Mouse (Mus musculus): ENCODE measurements at regions not wholly inside any gene's neighbourhood (a gene's known extent, or its start where the extent isn't known, plus 50 kb on each side); places are given as distances from the start of the nearest gene placed in this dataset.
A peak's percentile ranks its signal among the peaks of the same experiment; 100 is the strongest.

DNA sequence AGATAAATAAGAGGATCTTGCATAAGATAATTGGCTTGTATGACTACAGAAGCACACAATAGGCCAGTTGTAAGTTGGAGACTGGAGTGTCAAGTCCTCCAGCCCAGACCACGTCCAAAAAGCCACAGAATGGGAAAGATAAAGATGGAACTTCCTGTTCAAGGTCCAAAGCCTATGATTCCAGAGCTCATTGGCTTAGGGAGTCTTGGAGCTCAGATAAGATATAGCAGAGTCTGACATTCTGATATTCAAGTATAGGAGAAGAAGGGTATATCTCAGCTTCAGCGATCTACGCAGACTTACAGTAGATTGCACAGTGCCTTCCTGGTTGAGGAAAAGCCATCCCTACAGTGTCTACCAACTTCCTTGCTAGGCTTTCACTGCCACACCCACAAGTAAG lies 77.7 kb upstream of the Ralgapa2 start:
- ChIA-PET CTCF (no interaction called here), POLR2A (no interaction called here)
- DNase-seq (ENCODE audit: low read depth, low spot score) = no peak
- ATAC-seq = no peak
- TF ChIP-seq CTCF (IDR thresholded peaks at IDR 0.05) = no peak
- H3K27me3 ChIP-seq = peaks cover 6% of the 10 kb centered on the region
- in situ Hi-C loops (cut with MboI; ENCODE audit: low pct_unique_long_range_greater_than_20kb) = no loop called here

GRCm38 (mm10) chr2:146593291-146593690 lies 81.1 kb upstream of the Ralgapa2 start:
- in situ Hi-C loops (cut with MboI; ENCODE audit: low pct_unique_long_range_greater_than_20kb) = no loop called here
- no peak for DNase-seq (ENCODE audit: low read depth, low spot score)
- no peak for TF ChIP-seq CTCF (IDR thresholded peaks at IDR 0.05)
- ChIA-PET POLR2A (no interaction called here), CTCF (no interaction called here)
- ATAC-seq = no peak
- H3K27me3 ChIP-seq = no peaks in the 10 kb centered on the region

GRCm38 (mm10) chr2:146594212-146594611 lies 82.1 kb upstream of the Ralgapa2 start:
- ATAC-seq (no peak), DNase-seq (ENCODE audit: low read depth, low spot score) (no peak)
- ChIA-PET CTCF (no interaction called here), POLR2A (no interaction called here)
- in situ Hi-C loops (cut with MboI; ENCODE audit: low pct_unique_long_range_greater_than_20kb) = no loop called here
- no peaks in the 10 kb centered on the region for H3K27me3 ChIP-seq
- no peak for TF ChIP-seq CTCF (IDR thresholded peaks at IDR 0.05)

DNA sequence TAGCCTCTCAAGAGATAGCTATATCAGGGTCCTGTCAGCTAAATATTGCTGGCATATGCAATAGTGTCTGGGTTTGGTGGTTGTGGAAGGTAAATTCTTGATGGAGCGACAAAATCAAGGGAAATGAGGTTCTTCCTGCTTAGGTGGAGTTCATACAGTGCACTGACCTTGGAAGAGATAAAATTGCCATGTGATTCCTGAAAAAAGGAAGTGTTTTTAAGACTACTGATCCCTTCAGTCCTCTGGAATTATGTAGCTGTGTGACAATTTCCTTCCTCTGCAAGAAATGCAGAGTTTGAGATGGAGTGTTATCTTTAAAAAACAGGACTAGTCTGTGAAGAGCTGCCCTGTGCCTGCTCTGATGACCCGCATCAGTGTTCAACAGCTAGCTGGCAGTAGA lies 83.5 kb upstream of the Ralgapa2 start:
- CTCF ChIA-PET = no interaction called here
- H3K27me3 ChIP-seq = no peaks in the 10 kb centered on the region
- in situ Hi-C loops (cut with MboI; ENCODE audit: low pct_unique_long_range_greater_than_20kb) = no loop called here
- POLR2A ChIA-PET = no interaction called here
- no peak for TF ChIP-seq CTCF (IDR thresholded peaks at IDR 0.05)
- ATAC-seq (no peak), DNase-seq (ENCODE audit: low read depth, low spot score) (no peak)

GRCm38 (mm10) chr2:146606170-146606569 lies 94.0 kb upstream of the Ralgapa2 start:
- no peak for DNase-seq (ENCODE audit: low read depth, low spot score)
- TF ChIP-seq CTCF (IDR thresholded peaks at IDR 0.05) = no peak
- POLR2A ChIA-PET = no interaction called here
- CTCF ChIA-PET = interaction anchor here (0.8 kb wide), 1 partner anchor 23 kb away, joined by 3 read pairs; no protein-coding TSS in a partner anchor
- ATAC-seq = no peak
- in situ Hi-C loops (cut with MboI; ENCODE audit: low pct_unique_long_range_greater_than_20kb) = no loop called here
- H3K27me3 ChIP-seq = no peaks in the 10 kb centered on the region

DNA sequence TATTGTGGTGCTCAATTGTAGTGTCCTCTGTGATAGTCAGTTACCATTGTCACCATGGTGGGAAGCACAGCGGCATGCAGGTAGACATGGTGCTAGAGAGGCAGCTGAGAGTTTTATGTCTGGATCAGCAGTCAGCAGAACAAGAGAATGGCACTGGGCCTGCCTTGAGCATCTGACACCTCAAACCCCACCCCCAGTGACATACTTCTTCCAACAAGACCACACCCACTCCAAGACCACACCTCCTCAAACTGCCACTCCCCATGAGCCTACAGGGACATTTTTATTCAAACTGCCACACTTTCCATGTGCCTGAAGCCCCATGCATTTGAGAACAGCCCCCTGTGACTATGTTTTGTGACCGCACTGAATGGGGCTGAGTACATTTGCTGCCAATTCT lies 98.8 kb upstream of the Ralgapa2 start:
- in situ Hi-C loops (cut with MboI; ENCODE audit: low pct_unique_long_range_greater_than_20kb) = loop anchor here (5.0 kb wide), 1 partner anchor 139 kb away; no protein-coding TSS in a partner anchor
- no peak for DNase-seq (ENCODE audit: low read depth, low spot score)

GRCm38 (mm10) chr2:146611886-146612521 lies 99.9 kb upstream of the Ralgapa2 start:
- ChIA-PET CTCF (interaction anchor here (0.8 to 2.2 kb wide), 9 partner anchors 9 to 147 kb away, joined by 4 to 28 read pairs (median 6); no protein-coding TSS in a partner anchor), POLR2A (no interaction called here)
- in situ Hi-C loops (cut with MboI; ENCODE audit: low pct_unique_long_range_greater_than_20kb) = loop anchor here (5.0 kb wide), 1 partner anchor 140 kb away; no protein-coding TSS in a partner anchor
- peaks cover 7% of the 10 kb centered on the region for H3K27me3 ChIP-seq
- peak; percentile 81 for TF ChIP-seq CTCF (IDR thresholded peaks at IDR 0.05)
- ATAC-seq (no peak), DNase-seq (ENCODE audit: low read depth, low spot score) (no peak)

More for the DNA sequence above, 98.8 kb upstream of the Ralgapa2 start:
- POLR2A ChIA-PET = no interaction called here
- H3K27me3 ChIP-seq = peaks cover 2% of the 10 kb centered on the region
- CTCF ChIA-PET = no interaction called here
- TF ChIP-seq CTCF (IDR thresholded peaks at IDR 0.05) = no peak
- ATAC-seq = no peak

DNA sequence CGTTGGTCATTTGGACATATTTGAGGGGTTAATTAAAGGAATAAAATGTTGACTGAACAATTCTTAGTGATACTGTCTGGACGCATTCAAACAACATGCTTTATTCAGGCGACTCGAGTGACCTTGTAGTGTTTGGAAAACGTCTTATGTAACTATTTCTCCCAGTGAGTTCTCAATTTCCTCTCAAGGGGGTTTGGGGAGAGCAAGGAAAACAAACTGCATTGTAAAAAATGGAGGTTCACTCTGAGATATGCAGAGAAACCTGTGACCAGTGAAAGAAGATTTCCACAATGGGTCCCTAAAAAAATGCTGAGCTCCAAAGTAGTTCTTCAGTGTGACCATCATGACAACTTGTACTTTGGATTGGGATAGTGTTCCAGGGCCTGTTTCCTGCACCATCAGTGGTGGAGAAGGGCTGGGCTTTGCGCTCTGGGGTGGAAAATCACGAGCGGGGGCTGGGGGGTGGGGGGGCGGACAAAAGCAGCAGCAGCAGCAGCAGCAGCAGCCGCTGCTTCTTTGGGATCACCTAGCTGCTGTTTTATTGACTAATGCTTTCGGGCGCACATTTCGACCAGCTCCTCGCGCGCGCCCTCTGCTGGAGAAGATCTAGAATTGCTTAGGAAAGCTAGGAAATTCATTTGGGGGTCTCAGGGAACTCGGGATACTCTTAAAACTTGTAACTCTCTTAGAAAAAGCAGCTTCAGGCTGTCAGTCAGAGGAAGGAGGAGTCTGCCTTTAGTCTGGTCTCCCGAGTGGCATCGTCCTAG lies 100.6 kb upstream of the Ralgapa2 start:
- POLR2A ChIA-PET = no interaction called here
- H3K27me3 ChIP-seq = peaks cover 11% of the 10 kb centered on the region
- CTCF ChIA-PET = interaction anchor here (0.7 to 2.2 kb wide), 15 partner anchors 10 to 565 kb away, joined by 3 to 28 read pairs (median 4); no protein-coding TSS in a partner anchor
- no peak for ATAC-seq
- DNase-seq (ENCODE audit: low read depth, low spot score) = no peak
- in situ Hi-C loops (cut with MboI; ENCODE audit: low pct_unique_long_range_greater_than_20kb) = loop anchor here (5.0 kb wide), 1 partner anchor 140 kb away; no protein-coding TSS in a partner anchor
- TF ChIP-seq CTCF (IDR thresholded peaks at IDR 0.05) = peak; percentile 77

GRCm38 (mm10) chr2:146621167-146621566 lies 109.0 kb upstream of the Ralgapa2 start:
- in situ Hi-C loops (cut with MboI; ENCODE audit: low pct_unique_long_range_greater_than_20kb) = no loop called here
- peaks cover 26% of the 10 kb centered on the region for H3K27me3 ChIP-seq
- TF ChIP-seq CTCF (IDR thresholded peaks at IDR 0.05) = peak; percentile 64
- ChIA-PET CTCF (interaction anchor here (1.3 to 4.3 kb wide), 7 partner anchors 8 to 549 kb away, joined by 3 to 17 read pairs (median 5); no protein-coding TSS in a partner anchor), POLR2A (no interaction called here)
- DNase-seq (ENCODE audit: low read depth, low spot score) (no peak), ATAC-seq (no peak)

GRCm38 (mm10) chr2:146623052-146623451 lies 110.9 kb upstream of the Ralgapa2 start:
- ChIA-PET CTCF (interaction anchor here (0.7 to 4.3 kb wide), 4 partner anchors 9 to 142 kb away, joined by 3 to 17 read pairs (median 6); no protein-coding TSS in a partner anchor), POLR2A (no interaction called here)
- in situ Hi-C loops (cut with MboI; ENCODE audit: low pct_unique_long_range_greater_than_20kb) = no loop called here
- no peak for TF ChIP-seq CTCF (IDR thresholded peaks at IDR 0.05)
- ATAC-seq (no peak), DNase-seq (ENCODE audit: low read depth, low spot score) (no peak)
- peaks cover 24% of the 10 kb centered on the region for H3K27me3 ChIP-seq

GRCm38 (mm10) chr2:146624207-146624606 lies 112.1 kb upstream of the Ralgapa2 start:
- ChIA-PET CTCF (interaction anchor here (1.4 to 4.3 kb wide), 2 partner anchors 9 to 11 kb away, joined by 4 to 17 read pairs; no protein-coding TSS in a partner anchor), POLR2A (no interaction called here)
- H3K27me3 ChIP-seq = peaks cover 29% of the 10 kb centered on the region
- no peak for TF ChIP-seq CTCF (IDR thresholded peaks at IDR 0.05)
- in situ Hi-C loops (cut with MboI; ENCODE audit: low pct_unique_long_range_greater_than_20kb) = no loop called here
- ATAC-seq (no peak), DNase-seq (ENCODE audit: low read depth, low spot score) (no peak)
